Mouse (Mus musculus) ovary, postnatal 36 days (tissue): ENCODE data around the gene Grm3.
A peak's percentile ranks its signal among the peaks of the same experiment; 100 is the strongest.

Source experiments
- DNase-seq: peaks from one replicate; pipeline ENCODE4 v3.0.0; 2022; ENCODE audit warnings: low spot score, mixed read lengths

Grm3 gene

GRCm38 (mm10) chr5:9623095-9623459, 101.9 kb downstream of the Grm3 start:
- no peak for DNase-seq

DNA sequence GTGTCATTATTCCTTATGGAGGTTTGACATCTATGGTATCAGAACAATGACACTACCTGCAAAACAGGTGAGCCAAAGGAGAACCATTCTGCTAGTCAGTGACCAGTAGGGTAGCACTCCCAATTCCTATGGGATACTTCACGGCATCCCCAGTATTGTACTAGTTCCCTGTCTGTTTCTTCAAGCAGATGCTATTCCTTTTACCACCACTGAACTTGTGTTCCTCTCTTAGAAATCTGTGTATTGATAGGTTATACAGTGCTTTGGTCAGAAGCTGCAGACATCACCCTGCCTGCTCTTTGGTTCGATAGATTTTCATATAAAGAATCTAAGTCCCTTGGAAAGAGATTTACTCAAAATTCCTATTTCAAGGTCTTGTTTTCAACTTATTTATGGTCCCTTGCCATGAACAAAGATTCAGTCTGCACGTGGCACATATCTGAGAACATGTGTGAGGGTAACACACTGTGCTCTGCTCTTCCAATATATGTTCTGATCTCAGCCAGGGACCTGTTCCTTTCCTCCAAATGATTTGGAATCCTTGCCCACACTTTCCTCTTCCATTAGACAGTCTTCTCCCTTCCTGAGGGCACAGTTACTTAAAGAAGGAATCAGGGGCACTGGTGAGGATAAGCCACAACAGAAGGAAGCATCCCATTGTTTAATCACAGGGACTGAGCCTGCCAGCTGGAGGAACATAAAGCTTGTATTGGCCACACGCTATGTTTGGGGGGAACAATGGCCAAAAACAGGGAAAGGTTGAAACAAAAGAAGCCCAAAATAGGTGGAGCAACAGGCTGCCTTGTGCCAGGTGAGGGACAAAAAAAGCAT, 102.5 kb downstream of the Grm3 start:
- DNase-seq = no peak

DNA sequence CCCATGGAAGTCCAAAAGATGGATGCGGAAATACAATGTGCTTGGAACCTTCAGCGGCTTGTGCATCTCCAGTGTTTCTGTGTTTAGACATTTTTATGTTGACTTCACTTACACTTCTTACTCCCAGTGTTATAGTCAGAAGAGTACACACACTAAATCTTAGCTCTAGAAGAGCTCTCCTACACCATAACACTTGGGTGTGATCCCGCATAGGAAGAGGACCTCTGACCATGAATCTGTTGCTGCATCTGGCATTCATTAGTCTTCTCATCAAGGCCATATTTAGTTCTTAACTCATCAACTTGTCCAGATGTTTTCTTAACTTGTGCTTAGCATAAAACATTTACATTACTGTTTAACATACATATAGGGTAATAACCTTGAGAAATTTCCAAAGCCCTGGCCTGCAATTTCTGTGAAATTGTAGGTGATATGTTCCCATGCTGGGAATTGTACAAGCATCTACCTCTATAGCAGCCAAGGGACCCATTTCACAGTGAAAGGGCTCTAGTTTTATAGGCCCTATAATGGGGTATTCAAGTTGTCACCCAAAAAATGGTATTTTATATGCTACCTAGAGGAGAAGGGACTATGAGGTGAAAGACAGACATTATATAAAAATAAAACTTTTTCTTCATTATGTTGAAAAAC, 103.4 kb downstream of the Grm3 start:
- no peak for DNase-seq

GRCm38 (mm10) chr5:9579021-9579420, 145.9 kb downstream of the Grm3 start:
- DNase-seq = no peak

GRCm38 (mm10) chr5:9578571-9578970, 146.4 kb downstream of the Grm3 start:
- DNase-seq = no peak

- DNase-seq = no peak
These were observed 154.0 kb downstream of the Grm3 start for GRCm38 (mm10) chr5:9570946-9571345.

DNA sequence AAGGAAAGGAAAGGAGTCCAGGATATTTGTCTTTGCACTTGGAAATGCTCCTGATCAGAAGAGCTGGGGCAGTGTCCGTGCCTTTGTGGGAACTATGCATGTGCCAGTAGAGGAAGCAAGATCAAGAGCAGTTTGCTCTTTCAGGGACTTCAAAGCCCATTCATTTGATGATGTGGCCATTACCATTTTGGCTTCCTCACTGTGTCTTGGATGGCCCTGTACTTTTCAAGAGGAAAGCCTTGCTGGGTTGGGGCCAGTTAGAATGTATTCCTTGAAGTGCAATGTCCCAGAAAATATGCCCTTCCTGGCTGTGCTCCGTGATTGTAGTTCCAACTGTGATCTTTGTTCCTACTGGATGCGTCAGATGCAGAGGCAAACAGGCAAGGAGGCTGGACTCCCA, 167.3 kb downstream of the Grm3 start:
- DNase-seq = no peak

DNA sequence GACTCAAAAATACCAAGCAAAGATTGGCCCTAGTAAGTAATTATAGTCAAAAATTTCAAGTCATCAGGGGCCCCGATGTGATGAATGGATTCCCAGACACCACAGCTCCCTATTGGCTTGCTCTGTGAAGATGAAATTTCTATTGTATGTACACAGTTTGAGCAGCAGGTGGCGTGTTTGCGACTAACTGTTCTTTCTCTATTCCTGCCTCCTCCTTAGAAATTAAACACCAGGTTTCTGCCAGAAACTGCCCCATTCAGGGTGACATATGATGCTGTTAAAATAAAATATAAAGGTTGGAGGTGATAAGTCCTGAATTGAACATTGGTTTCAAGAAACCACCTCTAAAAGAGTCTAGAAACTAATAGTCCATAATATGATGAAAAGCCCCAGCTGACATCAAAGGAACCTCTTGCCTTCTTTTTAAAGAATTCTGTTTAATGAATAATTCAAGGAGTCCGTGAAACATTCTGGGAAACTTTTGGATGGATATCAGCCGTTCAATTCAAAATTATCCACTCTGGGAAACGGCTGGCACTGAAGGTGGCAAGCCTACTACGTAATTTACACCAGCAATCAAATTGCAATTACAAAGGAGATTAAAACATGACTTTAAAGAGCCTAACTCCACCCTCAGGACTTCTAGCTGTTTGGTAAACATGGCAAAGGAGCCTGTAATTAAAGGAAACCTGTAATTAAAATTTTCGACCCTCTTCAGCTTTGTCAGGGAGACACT, 184.0 kb downstream of the Grm3 start:
- DNase-seq = no peak

DNA sequence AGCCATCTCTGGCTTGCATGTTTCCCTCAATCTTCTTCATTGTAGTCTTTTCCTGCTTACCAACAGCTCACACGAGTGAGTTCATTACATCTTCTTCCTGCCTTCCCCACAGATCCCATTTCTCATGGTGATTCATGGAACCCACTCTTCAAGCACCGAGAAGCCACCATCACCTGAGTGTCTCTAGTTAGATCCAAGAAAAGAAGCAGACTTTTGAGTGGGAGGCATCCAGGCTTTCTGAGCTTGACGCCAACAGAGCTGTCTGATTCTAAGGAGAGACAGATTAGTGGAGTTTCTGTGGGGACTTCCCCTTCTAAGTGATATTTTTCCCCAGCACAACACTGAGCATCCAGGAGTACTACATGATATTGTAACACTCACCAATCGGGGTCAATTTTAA, 199.5 kb downstream of the Grm3 start:
- no peak for DNase-seq

DNA sequence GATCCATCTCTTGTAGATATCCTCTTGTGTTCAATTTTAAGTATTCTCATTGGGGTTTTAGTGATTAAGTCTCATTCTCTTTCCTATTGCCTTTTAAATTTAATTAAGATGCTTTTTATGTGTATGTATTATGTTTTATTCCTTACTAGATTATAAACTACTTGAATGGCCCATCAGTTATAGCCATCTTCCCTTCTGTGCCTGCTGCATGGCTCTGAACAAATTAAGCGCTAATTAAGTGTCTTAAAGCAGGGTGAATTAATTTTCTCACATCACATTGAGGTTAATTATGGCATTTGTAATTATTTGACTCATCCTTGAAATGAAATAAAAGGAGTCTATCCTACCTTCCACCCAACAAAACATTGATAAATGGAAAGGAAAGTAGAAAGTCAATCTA, 213.9 kb downstream of the Grm3 start:
- DNase-seq = no peak

GRCm38 (mm10) chr5:9497235-9497634, 227.7 kb downstream of the Grm3 start:
- no peak for DNase-seq

DNA sequence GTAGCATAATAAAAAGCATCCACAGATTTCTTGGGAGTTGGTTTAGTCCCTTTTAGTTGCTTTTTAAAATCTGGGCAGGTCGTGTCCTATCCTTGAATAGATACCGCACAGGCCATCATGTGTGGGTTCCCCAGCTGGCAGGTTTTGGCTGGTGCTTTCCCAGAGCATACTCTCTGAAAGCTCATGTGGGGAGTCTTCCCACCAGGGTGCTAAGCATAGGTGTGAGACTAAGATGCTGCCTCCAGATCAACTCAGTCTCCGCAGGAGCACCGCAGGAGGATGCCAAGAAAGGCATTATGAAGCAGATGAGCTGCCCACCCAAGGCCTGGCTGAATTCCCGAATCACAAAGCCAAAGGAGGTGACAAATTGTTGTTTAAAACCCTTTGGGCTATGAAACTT, 229.5 kb downstream of the Grm3 start:
- no peak for DNase-seq

DNA sequence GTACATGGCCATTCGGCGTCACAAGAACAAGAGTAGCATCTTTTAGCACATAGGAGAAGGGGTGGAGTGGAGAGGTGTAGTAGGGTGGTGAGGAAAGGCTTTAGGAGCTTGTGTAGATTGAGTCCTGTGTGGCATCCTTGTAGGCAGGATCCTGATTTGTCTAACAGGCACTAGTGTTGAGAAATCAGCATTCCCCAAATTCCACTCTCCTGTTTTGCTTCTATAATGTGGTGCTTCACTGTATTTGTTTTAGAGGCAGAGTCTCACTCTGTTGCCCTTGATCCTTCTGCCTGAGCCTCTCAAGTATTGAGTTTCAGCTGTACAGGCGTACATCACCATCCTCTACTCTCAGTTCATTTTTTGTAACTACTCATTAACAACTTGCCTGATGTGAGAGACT, 247.4 kb downstream of the Grm3 start:
- DNase-seq = no peak

- DNase-seq = no peak
These were observed 271.7 kb downstream of the Grm3 start for GRCm38 (mm10) chr5:9453298-9453697.

GRCm38 (mm10) chr5:9449570-9449969, 275.4 kb downstream of the Grm3 start:
- no peak for DNase-seq

GRCm38 (mm10) chr5:9448931-9449330, 276.0 kb downstream of the Grm3 start:
- DNase-seq = no peak

GRCm38 (mm10) chr5:9446146-9446545, 278.8 kb downstream of the Grm3 start:
- peak; percentile 13 for DNase-seq
